Mouse (Mus musculus) layer of hippocampus, adult 9-10 months (tissue): ENCODE results near the gene Emp1.
A peak's percentile ranks its signal among the peaks of the same experiment; 100 is the strongest.

ENCODE experiments used
- DNase-seq: peaks from one replicate; pipeline ENCODE4 v3.0.0; 2022; ENCODE audit warnings: low spot score

The Emp1 gene

DNA sequence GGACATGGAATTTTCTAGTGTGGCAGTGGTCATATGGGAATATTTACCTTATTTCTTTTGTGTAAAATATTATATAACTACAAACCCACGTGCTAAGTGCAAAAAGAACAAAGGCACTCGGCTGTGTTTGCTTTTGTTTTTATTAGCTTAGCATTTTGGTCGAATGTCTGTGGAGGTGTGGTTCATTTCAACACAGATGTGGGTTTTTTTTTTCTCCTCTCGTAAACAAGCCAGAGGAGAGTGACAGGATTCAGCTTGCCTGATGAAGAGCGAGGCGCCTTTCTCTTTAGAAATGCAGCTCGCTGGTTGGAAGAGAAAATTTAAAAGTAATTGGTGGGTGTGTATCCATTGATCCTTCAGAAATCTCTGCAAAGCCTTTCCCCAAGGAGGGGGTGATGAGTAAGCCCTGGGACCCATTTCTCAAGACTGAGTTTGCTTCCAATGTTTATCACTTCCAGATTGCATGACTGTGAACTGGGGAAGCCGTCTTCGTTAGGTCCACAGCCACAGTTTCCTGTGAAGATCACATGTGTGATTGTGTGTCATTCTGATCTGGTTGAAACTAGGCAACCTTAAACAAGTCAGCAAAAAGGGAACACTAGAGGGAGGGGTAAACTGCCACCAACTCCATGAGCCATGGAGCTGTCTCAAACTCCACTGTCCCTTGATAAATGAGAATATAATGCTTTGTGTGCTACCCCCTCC is 1.8 kb downstream of the Emp1 start:
- no peak for DNase-seq

DNA sequence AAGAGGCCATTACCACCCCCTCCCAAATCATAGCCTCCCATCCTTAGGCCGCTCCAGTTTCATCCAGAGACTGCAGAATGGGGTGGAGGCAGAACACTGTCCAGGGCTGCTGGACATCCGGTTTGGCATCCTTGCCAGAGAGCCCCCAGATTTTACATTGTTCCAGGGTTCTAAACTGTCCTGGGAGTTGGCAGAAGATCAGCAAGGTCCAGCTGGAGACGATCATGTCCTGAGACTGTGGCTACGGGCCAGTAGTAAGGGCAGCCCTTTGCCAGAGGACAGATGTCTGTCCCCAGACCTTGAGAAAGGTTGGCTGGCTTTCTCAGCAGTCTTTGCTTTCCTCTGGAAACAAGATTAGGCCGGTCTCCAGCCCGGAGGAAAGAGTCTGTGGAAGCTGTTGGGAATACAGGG is 2.6 kb downstream of the Emp1 start:
- no peak for DNase-seq

DNA sequence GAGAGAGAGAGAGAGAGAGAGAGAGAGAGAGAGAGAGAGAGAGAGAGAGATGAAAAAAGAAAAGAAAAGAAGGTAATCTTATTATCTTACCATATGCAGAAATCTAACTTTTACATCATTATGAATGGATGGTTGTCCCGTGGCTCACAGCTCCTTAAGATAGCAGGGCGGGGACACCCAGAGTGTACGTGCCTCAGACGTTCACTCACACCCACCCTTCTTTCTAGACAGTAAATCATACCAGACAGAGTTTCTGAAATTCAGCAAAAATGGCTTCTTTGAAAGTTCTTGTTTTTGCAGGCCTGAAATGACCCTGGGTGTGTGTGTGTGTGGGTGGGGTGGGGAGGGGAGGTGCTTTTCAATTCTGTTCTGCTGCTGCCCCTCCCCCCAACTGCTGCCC is 3.3 kb downstream of the Emp1 start:
- DNase-seq: no peak

DNA sequence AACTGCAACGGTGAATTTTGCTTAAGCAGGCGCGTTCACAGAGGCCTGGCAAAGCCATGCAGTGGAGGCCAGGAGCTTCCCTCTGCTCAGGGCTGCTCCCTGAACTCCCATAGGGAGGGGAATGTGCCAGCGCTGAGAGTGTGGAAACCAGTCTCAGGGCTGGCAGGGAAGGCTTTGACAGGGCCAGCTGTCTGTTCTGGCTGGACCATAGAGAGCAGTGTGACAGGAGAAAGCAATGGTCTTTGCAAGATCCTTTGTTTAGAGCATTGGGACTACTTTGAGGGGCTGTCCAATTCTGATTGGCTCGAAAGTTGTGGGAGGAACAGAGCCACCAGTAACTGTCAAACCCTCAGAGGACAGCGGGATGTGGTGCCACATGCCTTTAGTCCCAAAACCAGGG is 5.9 kb downstream of the Emp1 start:
- no peak for DNase-seq

DNA sequence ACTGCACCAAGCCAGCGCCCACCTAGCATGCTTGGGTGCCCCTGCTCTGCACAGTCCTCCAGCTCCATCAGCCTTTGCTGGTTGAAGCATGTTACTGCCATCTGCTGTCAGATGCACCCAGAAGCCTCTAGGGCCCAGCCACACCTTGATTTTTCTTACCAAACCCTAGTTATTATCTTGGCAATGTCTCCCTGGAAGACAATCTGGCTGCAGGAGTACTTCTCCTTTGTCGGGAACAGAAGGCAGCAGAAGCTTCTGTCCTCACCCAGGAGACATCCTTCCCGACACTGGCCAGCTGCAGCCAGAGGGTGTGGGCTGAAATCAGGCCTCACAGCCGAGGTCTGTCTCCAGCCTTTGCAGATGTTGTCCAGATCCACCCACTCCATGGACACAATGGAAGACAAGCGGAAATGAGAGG is 7.2 kb downstream of the Emp1 start:
- DNase-seq: no peak

- no peak for DNase-seq
Measured at GRCm38 (mm10) chr6:135370954-135371353, 8.6 kb downstream of the Emp1 start.

GRCm38 (mm10) chr6:135373357-135373756 is 11.0 kb downstream of the Emp1 start:
- DNase-seq: no peak

- DNase-seq: no peak
Measured at GRCm38 (mm10) chr6:135375818-135376217, 13.5 kb downstream of the Emp1 start.

GRCm38 (mm10) chr6:135376248-135376647 is 13.9 kb downstream of the Emp1 start:
- no peak for DNase-seq

DNA sequence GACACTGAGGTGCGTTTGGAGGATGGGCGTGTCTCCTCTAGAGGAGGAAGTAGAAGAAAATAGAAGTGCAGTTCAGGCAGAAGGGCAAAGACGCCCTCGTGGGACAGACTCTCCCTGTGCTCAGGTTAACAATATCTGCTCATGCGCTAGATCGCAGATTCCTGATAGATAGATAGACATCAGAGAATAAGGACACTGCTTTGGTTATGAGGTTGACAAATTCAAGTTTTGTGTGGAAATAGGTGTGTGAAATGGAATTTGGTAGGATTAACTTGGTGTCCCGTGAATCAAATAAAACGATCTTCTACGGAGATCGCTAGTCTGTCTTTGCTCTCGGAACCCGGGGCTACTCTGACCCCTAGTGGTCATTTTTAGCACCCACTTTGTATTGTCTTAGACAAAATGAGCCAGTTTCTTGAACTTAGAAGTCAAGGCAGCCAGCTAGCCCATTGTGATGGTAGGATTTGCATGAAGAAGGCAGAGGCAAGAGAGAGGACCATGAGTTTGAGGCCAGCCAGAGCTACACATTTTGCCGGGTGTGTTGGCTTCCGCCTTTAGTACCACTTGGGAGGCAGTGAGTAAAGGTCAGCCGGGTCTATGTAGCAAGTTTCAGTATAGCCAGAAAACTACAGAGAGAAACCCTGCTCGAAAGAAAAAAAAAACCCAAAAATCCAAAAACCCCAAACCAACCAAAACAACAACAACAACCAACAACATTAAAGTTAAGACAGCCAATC is 15.4 kb downstream of the Emp1 start:
- DNase-seq: peak; percentile 59

DNA sequence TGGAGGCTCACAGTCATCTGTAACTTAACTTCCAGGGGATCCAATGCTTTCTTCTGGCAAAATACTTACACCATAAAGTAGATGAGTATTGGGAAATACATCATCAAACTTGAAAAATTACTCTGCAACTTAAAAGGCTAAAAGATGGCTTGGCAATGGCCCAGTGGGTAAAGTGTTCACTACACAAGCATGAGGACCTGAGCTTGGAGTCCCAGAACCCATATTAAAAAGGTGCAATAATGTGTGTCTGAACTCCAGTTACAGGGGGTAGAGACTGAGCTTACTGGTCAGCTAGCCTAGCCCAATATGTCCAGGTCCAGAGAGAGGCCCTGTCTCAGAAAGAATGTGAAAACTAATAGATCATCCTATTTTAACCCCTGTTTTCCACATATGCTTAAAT is 21.6 kb downstream of the Emp1 start:
- no peak for DNase-seq

GRCm38 (mm10) chr6:135385738-135386459 is 23.6 kb downstream of the Emp1 start:
- no peak for DNase-seq

DNA sequence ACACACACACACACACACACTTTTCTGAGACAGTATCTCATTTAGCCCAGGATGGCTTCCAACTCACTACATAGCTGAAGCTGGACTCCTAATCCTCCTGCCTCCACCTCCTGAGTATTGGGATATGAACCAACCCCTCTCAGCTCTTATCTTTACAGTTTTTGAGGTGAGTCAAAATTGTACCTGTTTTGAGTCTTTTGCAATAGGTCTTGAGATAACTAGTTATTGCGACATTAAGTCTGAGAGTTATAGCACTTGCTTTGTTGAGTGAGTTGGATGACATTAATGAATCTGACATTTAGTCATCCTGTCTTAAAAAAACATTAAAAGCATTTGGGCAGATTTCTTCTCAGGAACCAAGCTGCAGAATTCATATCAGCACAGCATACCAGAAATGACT is 25.3 kb downstream of the Emp1 start:
- DNase-seq: no peak

DNA sequence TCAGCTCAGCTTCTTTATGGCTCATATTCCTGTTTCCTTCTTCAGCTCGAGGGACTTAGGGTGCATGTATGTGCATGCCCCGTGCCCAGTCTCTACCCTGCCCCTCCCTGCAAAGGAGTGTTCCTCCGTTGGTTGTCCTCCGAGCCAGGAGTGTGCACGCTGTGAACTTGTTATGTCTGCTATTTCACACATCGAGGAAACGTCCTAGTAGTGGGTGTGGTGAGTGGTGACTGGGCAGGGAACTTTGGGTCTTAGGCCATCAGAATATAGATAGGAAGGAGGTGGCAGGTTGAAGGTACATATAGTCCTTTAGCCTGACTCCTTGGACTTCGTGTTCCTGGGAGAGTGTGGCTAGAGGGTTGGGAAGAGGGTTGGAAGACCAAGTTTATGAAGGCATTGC is 26.4 kb downstream of the Emp1 start:
- no peak for DNase-seq

GRCm38 (mm10) chr6:135390398-135390797 is 28.1 kb downstream of the Emp1 start:
- DNase-seq: no peak

DNA sequence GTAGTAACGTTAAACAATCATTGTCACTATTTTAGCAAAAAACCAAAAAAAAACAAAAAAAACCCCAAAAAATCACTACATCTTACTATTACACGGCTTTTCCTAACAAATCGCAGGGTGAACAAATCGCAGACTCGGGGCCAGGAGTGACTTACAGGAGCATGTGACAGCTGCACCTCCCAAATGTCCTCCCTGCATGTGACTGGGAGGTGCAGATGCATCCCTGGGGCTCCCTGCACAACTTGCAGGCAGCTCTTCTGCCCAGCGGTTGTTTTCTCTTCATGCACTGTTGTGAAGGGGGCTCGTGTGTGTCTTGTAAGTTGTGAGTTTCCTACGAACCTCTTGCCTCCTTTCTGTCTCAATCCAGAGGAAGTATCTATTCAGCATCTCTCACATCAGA is 33.0 kb downstream of the Emp1 start:
- no peak for DNase-seq

DNA sequence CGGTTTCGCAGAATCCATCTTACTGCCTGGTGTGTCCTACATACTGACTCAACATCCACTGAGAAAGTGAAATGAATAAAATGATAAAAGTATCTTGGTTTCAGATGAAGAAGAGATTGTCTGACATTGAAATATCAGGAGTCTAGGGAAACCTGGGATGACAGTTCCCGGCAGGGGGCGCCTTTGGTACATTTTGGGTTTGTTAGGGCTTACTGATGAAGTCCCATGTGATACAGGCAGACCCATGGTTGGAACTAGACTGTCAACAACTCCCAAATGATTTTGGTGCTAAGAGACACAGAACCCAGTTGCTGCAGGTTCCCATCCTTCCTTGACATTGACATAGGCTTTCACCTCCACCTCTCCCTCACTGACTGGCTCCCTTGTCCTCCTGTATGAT is 34.7 kb downstream of the Emp1 start:
- DNase-seq: no peak

DNA sequence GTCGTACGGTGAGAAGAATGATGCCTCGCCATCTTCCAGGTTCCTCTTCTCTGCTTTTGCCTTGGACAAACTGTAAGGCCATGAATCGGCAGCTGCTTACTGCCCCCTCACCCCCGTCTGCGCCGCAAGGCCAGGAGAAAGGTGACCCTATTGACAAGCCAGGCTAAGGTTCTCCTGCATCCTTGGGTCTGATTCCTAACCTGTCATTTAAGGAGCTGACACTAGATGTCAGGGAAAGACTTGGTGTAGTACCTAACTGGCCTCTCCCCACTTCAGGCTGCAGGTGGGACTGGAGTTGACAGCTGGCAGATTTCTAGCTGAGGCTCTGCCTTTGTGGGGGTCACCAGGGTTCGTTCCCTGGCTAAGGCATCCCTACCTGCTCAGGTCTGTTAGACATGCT is 35.4 kb downstream of the Emp1 start:
- no peak for DNase-seq

DNA sequence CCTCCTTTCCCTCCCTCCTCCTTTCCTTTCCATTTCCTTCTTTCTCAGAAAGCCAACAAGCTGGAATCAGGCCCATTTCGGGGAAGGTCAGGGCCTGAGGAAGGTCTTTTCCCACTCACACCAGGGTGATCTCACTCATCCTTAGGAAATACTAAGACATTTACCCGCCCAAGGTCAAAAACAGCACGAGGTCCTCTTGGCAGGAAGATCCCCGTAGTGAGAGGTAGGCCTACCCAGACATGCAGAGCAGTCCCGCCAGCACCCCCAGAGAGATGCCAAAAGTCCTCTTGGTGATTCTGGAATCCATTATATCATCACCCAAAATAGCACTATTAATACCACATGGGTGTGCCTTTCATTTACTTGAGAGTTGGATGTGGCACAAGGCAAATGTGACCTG is 36.5 kb downstream of the Emp1 start:
- no peak for DNase-seq

DNA sequence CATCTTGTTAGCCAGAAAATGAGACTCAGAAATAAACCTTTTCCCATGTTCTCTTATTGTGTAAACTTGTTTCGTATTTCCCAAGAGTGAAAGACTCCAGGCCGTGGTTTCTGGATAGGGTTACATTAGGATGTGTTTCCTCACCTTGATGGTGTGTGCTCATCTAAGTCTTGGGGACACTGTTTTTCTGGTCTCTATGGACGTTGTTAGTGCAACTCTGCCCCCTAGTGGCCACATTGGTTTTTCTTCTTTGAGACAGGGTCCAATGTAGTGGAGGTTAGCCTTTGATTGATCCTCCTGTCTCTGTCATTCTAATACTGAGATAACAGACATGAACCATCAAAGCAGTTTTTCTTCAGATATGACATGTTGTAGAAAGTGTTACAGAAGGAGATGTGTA is 38.0 kb downstream of the Emp1 start:
- DNase-seq: peak; percentile 72

- no peak for DNase-seq
Measured at GRCm38 (mm10) chr6:135405093-135405492, 42.7 kb downstream of the Emp1 start.

- DNase-seq: no peak
Measured at GRCm38 (mm10) chr6:135407323-135407722, 45.0 kb downstream of the Emp1 start.

DNA sequence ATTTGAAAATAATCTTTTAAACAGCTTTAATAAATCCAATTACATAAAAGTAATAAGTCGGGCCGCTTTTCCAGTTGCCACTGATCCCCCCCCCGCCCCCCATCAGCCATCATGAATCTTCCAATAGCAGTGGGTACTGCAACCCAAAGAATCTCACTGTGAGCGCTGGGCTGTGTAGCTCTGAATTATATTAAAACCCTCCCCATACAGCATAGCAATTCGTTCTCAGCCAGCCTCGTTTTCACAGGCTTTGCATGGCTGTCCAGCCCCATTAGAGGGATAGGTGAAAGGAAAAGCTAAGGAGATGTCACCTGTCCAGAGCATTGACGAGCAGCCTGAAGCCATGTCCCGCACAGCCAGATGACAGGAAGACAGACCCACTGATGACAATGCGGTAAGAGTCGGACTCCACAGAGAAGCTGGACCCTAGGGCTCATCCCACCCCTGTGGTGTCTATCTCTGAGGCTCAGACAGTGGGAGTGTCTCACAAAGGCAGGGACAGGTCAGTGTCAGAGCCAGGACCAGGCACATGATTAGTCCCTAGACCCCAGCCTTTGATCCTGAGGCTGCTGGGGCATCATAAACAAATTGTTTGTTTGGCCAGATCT is 49.5 kb downstream of the Emp1 start:
- no peak for DNase-seq
